Mouse (Mus musculus) thymus, adult 2 months (tissue): ENCODE measurements around the gene Armc3. TPM values are rescaled to one million over a fixed set of nuclear protein-coding genes. Genes with fewer than 3 reads are reported as not detected.
A peak's percentile ranks its signal among the peaks of the same experiment; 100 is the strongest.

ENCODE experiments used
- DNase-seq: peaks from one replicate; pipeline ENCODE4 v3.0.0; 2021
- H3K27ac ChIP-seq: fragments of 200-500 bp; 2 replicates; pipeline ENCODE4 v1.5.1; 2012; ENCODE audit warnings: low read length, control low read depth; ENCODE audit not compliant: control insufficient read depth, insufficient read depth
- H3K27me3 ChIP-seq: fragments of 200-500 bp; 2 replicates; pipeline ENCODE4 v1.6.1; 2012; ENCODE audit warnings: mild to moderate bottlenecking, low read length, moderate library complexity, mixed read lengths; ENCODE audit not compliant: control insufficient read depth, insufficient read depth
- H3K36me3 ChIP-seq: fragments of 200-500 bp; 2 replicates; pipeline ENCODE4 v1.6.1; 2012; ENCODE audit warnings: mild to moderate bottlenecking, low read length, moderate library complexity; ENCODE audit not compliant: control insufficient read depth, insufficient read depth
- H3K4me1 ChIP-seq: fragments of 200-500 bp; replicated peaks from 2 replicates; pipeline ENCODE4 v1.6.1; 2012; ENCODE audit warnings: low read length; ENCODE audit not compliant: control insufficient read depth, insufficient read depth
- H3K4me3 ChIP-seq: fragments of 200-500 bp; 2 replicates; pipeline ENCODE4 v1.5.1; 2012; ENCODE audit warnings: mild to moderate bottlenecking, low read length, control low read depth, moderate library complexity; ENCODE audit not compliant: control insufficient read depth, insufficient read depth
- CTCF ChIP-seq: fragments of 200-500 bp; IDR thresholded peaks from 2 replicates; pipeline ENCODE4 v1.5.1; 2012; ENCODE audit warnings: mild to moderate bottlenecking, control low read depth, low read length, moderate library complexity, borderline replicate concordance; ENCODE audit not compliant: control insufficient read depth, poor library complexity, insufficient read depth; ENCODE audit errors: extremely low read depth
- POLR2A ChIP-seq: fragments of 200-500 bp; IDR thresholded peaks from 2 replicates; pipeline ENCODE4 v1.6.1; 2012; ENCODE audit warnings: mild to moderate bottlenecking, low read length, control low read depth, moderate library complexity; ENCODE audit not compliant: control insufficient read depth, poor library complexity, insufficient read depth; ENCODE audit errors: extremely low read depth
- WGBS: fragments of 180-500 bp; shearing (Covaris S2); methylation state at CpG from one replicate; pipeline ENCODE4 v1.1.7; 2018; 5-methylcytosine and 5-hydroxymethylcytosine counted together
- polyA plus RNA-seq: library from polyadenylated mRNA; depleted of rRNA; stranded (reverse); fragments of >200 nt; gene quantifications from 2 replicates; pipeline ENCODE4 v1.2.3, GENCODE M21; 2012; rRNA removed

Gene Armc3
- polyA plus RNA-seq, 1 experiment: 0.11 TPM

DNA sequence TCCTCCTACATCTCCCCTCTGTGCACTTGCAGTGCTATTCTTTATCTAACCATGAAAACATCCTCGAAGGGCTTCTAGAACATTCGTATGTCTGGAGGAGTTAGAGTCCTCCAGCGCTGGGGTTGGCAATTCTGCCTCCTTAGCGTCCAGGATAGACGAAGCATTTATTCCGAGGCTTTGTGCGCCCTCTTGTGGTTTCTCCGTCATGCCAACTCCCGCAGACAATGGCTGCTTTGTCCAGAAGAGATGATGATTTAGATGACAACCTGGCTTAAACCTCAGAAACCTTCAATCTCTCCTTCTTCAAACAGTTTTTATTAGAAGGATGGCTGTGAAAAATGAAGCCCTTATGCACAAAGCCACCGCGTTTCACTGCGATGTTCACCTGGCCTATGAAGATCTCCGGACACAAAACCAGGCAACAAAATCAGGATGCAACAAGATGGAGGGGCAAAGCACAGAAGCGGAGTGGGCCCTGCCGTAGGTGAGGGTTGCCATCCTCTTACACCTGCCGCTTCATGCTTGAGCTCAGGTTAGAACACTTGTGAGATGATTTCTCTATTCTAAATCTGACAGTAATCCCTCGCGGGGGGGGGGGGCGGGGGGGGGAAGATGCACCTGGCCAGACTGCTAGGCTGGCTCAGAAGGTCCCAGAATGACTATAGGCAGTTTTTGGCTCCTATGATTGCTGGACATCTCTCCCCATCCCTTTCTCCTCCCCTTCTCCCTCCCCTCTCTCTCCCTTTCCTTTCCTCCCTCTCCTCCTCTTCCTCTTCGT, 145.7 kb downstream of the Armc3 start:
- DNase-seq: peak; percentile 87
- H3K4me1 ChIP-seq: no peaks in the 10 kb centered on the region
- TF ChIP-seq POLR2A (no peak), CTCF (no peak; the same call in 1 of the 2 replicates)
- H3K27ac ChIP-seq: no peak overlapping the region
- no peaks in the 10 kb centered on the region for H3K36me3 ChIP-seq
- H3K4me3 ChIP-seq: no peak overlapping the region
- H3K27me3 ChIP-seq: no peaks in the 10 kb centered on the region
- 25% methylated on average over 20 of the region's 20 CpGs for WGBS

GRCm38 (mm10) chr2:19345414-19345964, 146.4 kb downstream of the Armc3 start:
- TF ChIP-seq POLR2A (no peak), CTCF (no peak)
- no peaks in the 10 kb centered on the region for H3K4me1 ChIP-seq
- WGBS: 82% methylated on average over 5 of the region's 5 CpGs
- no peak for DNase-seq
- no peaks in the 10 kb centered on the region for H3K27me3 ChIP-seq
- no peak overlapping the region for H3K27ac ChIP-seq
- H3K4me3 ChIP-seq: no peak overlapping the region
- no peaks in the 10 kb centered on the region for H3K36me3 ChIP-seq

- no peak for DNase-seq
- Histone ChIP-seq H3K4me1 (no peaks in the 10 kb centered on the region), H3K27ac (no peak overlapping the region), H3K4me3 (no peak overlapping the region), H3K27me3 (no peaks in the 10 kb centered on the region), H3K36me3 (no peaks in the 10 kb centered on the region)
- 99% methylated on average over 3 of the region's 3 CpGs for WGBS
- TF ChIP-seq CTCF: no peak
- no peak for TF ChIP-seq POLR2A
These were observed 149.4 kb downstream of the Armc3 start for GRCm38 (mm10) chr2:19348454-19348853.

- WGBS: 97% methylated on average over 5 of the region's 5 CpGs
- no peaks in the 10 kb centered on the region for H3K4me1 ChIP-seq
- H3K27me3 ChIP-seq: no peaks in the 10 kb centered on the region
- no peak overlapping the region for H3K4me3 ChIP-seq
- H3K36me3 ChIP-seq: no peaks in the 10 kb centered on the region
- H3K27ac ChIP-seq: no peak overlapping the region
- DNase-seq: no peak
- TF ChIP-seq CTCF: no peak
These were observed 151.1 kb downstream of the Armc3 start for GRCm38 (mm10) chr2:19350167-19350566.

DNA sequence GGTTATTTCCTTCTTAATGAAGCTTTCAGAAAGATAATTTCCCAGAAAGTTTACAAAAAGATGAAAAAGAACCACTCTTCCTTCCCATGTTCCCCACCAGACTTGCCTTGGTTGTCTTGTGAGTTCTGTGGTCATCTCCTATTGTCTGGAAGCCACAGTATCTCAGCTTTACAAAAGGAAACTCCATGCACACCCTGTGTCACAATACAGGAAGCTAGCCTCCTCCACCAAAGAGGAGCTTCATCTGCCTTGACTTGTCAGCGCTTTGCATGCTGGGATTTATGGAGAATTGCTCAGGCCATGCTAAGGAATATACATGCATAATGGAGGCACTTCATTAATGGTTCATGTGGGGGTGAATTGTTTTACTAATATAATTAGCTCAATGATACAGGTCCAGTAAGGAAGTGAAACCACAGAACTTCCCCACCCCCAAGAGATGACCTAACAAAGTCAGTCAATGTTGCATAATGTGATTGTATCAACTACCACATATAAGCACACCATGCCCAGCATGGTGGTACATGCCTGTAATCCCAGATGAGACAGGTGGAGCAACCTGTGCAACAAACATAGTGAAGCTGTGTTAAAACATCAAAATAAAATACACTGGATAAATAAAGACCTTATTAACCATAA, 152.6 kb downstream of the Armc3 start:
- Histone ChIP-seq H3K27me3 (no peaks in the 10 kb centered on the region), H3K4me3 (no peak overlapping the region), H3K36me3 (no peaks in the 10 kb centered on the region), H3K27ac (no peak overlapping the region), H3K4me1 (no peaks in the 10 kb centered on the region)
- WGBS: 95% methylated on average over 1 of the region's 1 CpGs
- DNase-seq: no peak
- TF ChIP-seq CTCF (no peak), POLR2A (no peak)

GRCm38 (mm10) chr2:19353158-19353557, 154.1 kb downstream of the Armc3 start:
- Histone ChIP-seq H3K4me3 (no peak overlapping the region), H3K27ac (no peak overlapping the region), H3K27me3 (no peaks in the 10 kb centered on the region), H3K4me1 (no peaks in the 10 kb centered on the region), H3K36me3 (no peaks in the 10 kb centered on the region)
- TF ChIP-seq CTCF (no peak), POLR2A (no peak)
- WGBS: 7% methylated on average over 2 of the region's 2 CpGs
- no peak for DNase-seq

Other genes with a start within 250 kb of the Armc3 start
- 55.0 and 61.2 TPM in 2 replicates for gene Pip4k2a, start 201.2 kb upstream of the Armc3 start, polyA plus RNA-seq
- gene 4930426L09Rik, start 201.0 kb upstream of the Armc3 start, polyA plus RNA-seq: 2.0 and 2.8 TPM in 2 replicates
- gene Msrb2, start 172.1 kb downstream of the Armc3 start, polyA plus RNA-seq: 15.6 and 20.6 TPM in 2 replicates
- 0.28 and 0.32 TPM in 2 replicates for gene Ptf1a, start 246.4 kb downstream of the Armc3 start, polyA plus RNA-seq